Mouse (Mus musculus) brain, embryonic 14.5 days (tissue): Measurements from ENCODE around the gene Cend1. TPM values are rescaled to one million over a fixed set of nuclear protein-coding genes. Genes with fewer than 3 reads are reported as not detected.

Experiments
- DNase-seq: peaks from one replicate; pipeline ENCODE4 v3.0.0-alpha.2; 2011; ENCODE audit warnings: low read depth
- CTCF ChIP-seq: fragments of 200-500 bp; IDR thresholded peaks from 2 replicates; pipeline ENCODE4 v1.5.1; 2012; ENCODE audit warnings: inconsistent platforms, mild to moderate bottlenecking, moderate library complexity, borderline replicate concordance; ENCODE audit not compliant: insufficient read depth, insufficient read length; ENCODE audit errors: extremely low read depth
- POLR2A ChIP-seq: fragments of 200-500 bp; IDR thresholded peaks from 2 replicates; pipeline ENCODE4 v1.6.1; 2012; ENCODE audit warnings: mild to moderate bottlenecking, inconsistent platforms, borderline replicate concordance; ENCODE audit not compliant: poor library complexity, insufficient read depth, insufficient read length, severe bottlenecking; ENCODE audit errors: extremely low read depth
- polyA plus RNA-seq: library from polyadenylated mRNA; depleted of rRNA; stranded (reverse); fragments of >200 nt; gene quantifications from 2 replicates; pipeline ENCODE4 v1.2.3, GENCODE M21; 2012; rRNA removed

Cend1 gene
- polyA plus RNA-seq, 1 experiment: 54.4 TPM

DNA sequence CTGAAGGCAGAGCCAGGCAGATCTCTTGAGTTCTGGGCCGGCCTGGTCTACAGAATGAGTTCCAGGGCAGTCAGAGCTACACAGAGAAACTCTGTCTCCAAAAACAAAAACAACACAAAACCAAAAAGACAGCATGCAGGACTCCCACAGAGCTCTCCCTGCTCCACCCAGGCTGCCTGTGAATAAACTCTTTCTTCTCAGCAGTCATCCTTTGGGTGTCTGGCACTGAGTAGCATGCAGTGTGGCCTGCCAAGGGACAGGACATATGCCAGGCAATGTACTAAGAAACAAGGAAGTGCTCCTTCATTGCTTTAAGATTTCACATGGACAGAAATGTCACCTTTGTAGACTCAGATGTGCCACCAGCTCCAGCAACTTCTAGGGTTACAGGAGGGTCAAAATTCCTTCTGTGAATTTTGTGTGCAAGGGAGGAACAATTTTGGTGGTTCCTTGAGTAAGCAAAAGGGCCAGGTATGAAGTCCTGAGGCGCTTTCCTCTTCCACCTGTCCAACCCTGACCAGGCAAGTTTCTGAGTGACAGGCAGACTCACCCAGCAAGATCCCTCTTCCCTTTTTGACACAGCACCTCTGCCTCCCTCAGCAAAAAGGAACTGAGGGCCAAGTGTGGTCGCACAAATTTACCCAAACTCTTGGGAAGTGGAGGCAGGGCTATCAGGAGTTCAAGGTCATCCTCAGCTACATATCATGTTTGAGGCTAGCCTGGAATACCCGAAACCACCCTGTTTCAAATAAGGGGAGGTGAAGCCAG lies 48.0 kb downstream of the Cend1 start:
- TF ChIP-seq POLR2A: no peak
- no peak for TF ChIP-seq CTCF
- DNase-seq: no peak

DNA sequence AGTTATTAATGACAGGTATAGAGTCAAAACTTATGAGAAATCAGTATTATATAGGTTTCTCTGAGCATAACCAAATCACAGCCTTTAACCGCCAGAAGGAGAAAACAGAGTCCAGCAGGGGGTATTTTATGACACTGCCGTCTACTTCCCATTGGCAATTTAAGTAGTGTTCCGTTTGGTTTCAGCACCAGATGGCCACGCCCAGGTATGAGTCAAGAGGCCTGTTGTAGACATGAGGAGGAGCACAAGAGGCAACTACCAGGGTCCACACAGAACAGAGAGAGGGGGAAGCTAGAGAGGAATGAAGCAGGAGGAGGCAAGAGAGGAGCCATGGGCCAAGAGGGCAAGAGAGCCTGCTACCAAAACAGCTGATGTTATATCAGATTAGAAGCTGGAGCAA lies 49.7 kb downstream of the Cend1 start:
- TF ChIP-seq CTCF (no peak), POLR2A (no peak)
- DNase-seq: no peak

Other genes starting within 250 kb of the Cend1 start
- 150 and 154 TPM in 2 replicates for gene Hras, start 235.5 kb downstream of the Cend1 start, polyA plus RNA-seq
- gene Lrrc56, start 235.3 kb downstream of the Cend1 start, polyA plus RNA-seq: 19.8 and 22.8 TPM in 2 replicates
- 3.1 and 4.9 TPM in 2 replicates for gene Lmntd2, start 215.4 kb downstream of the Cend1 start, polyA plus RNA-seq
- gene Rassf7, start 213.6 kb downstream of the Cend1 start, polyA plus RNA-seq: 25.0 and 39.3 TPM in 2 replicates
- 19.9 and 47.1 TPM in 2 replicates for gene Phrf1, start 200.7 kb downstream of the Cend1 start, polyA plus RNA-seq
- 1.3 and 1.6 TPM in 2 replicates for gene Irf7, start 163.0 kb downstream of the Cend1 start, polyA plus RNA-seq
- gene Cdhr5, start 152.7 kb downstream of the Cend1 start, polyA plus RNA-seq: 0.04 and 0.06 TPM in 2 replicates
- gene Sct, start 150.4 kb downstream of the Cend1 start, polyA plus RNA-seq: 2.4 and 3.8 TPM in 2 replicates
- 1.2 and 1.4 TPM in 2 replicates for gene Drd4, start 137.5 kb downstream of the Cend1 start, polyA plus RNA-seq
- gene Deaf1, start 101.8 kb downstream of the Cend1 start, polyA plus RNA-seq: 43.3 and 82.1 TPM in 2 replicates
- gene Tmem80, start 101.8 kb downstream of the Cend1 start, polyA plus RNA-seq: 62.2 and 84.7 TPM in 2 replicates
- gene Eps8l2, start 90.6 kb downstream of the Cend1 start, polyA plus RNA-seq: 1.5 and 1.6 TPM in 2 replicates
- gene Taldo1, start 37.3 kb downstream of the Cend1 start, polyA plus RNA-seq: 224 and 284 TPM in 2 replicates
- 70.9 and 84.3 TPM in 2 replicates for gene Gatd1, start 15.4 kb downstream of the Cend1 start, polyA plus RNA-seq
- 145 and 205 TPM in 2 replicates for gene Slc25a22, start 8.4 kb upstream of the Cend1 start, polyA plus RNA-seq
- 16.0 and 23.9 TPM in 2 replicates for gene Pidd1, start 14.5 kb upstream of the Cend1 start, polyA plus RNA-seq
- 705 and 779 TPM in 2 replicates for gene Rplp2, start 17.9 kb upstream of the Cend1 start, polyA plus RNA-seq
- gene Pnpla2, start 25.7 kb upstream of the Cend1 start, polyA plus RNA-seq: 19.3 and 19.8 TPM in 2 replicates
- gene Cracr2b, start 31.6 kb upstream of the Cend1 start, polyA plus RNA-seq: 5.1 and 5.4 TPM in 2 replicates
- 99.7 and 130 TPM in 2 replicates for gene Cd151, start 37.9 kb upstream of the Cend1 start, polyA plus RNA-seq
- gene Polr2l, start 45.6 kb upstream of the Cend1 start, polyA plus RNA-seq: 47.0 and 48.7 TPM in 2 replicates
- gene Tspan4, start 45.7 kb upstream of the Cend1 start, polyA plus RNA-seq: 43.8 and 44.2 TPM in 2 replicates
- 29.4 and 34.8 TPM in 2 replicates for gene Chid1, start 110.4 kb upstream of the Cend1 start, polyA plus RNA-seq
- 35.1 and 70.7 TPM in 2 replicates for gene Ap2a2, start 132.7 kb upstream of the Cend1 start, polyA plus RNA-seq
- 0.01 and 0.05 TPM in 2 replicates for gene Muc6, start 225.8 kb upstream of the Cend1 start, polyA plus RNA-seq